Mouse (Mus musculus) lung, postnatal 25 days (tissue): ENCODE results near the gene Nelfe.
"Not testable (repeated sequence)": the region's sequence is repeated elsewhere in the genome, so short reads cannot be mapped to it uniquely, and the experiment has no call there.

Source experiments
- DNase-seq: peaks from one replicate; pipeline ENCODE4 v3.0.0; 2022; ENCODE audit warnings: low spot score

Nelfe gene

GRCm38 (mm10) chr17:34893072-34893824 is 43.1 kb downstream of the Nelfe start:
- no peak for DNase-seq

DNA sequence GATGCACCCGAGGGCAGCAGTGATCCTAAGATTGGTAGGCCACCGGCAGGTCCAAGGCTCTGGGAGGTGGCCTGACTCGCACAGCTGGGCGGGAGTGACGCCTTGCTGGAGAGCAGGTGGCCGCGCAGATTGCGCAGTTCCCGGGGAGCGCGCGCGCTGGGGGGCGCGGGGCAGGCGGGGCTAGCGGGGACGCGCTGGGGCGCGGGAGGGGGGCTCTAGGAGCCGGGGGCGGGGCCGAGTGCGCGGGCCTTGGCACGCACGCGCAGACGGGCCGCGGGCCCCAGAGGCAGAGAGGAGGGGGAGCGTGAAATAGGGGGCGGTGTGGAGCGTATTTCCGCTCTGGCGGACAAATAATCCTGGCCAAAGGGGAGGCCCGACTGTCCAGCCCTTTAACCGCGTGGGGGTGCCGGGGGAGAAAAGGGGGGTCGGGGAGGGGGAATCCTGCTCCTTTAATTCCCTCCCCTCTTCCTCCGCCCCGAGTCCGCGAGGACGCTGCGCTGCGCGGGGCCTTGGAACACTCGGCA is 43.9 kb downstream of the Nelfe start:
- peak; percentile 94 for DNase-seq

DNA sequence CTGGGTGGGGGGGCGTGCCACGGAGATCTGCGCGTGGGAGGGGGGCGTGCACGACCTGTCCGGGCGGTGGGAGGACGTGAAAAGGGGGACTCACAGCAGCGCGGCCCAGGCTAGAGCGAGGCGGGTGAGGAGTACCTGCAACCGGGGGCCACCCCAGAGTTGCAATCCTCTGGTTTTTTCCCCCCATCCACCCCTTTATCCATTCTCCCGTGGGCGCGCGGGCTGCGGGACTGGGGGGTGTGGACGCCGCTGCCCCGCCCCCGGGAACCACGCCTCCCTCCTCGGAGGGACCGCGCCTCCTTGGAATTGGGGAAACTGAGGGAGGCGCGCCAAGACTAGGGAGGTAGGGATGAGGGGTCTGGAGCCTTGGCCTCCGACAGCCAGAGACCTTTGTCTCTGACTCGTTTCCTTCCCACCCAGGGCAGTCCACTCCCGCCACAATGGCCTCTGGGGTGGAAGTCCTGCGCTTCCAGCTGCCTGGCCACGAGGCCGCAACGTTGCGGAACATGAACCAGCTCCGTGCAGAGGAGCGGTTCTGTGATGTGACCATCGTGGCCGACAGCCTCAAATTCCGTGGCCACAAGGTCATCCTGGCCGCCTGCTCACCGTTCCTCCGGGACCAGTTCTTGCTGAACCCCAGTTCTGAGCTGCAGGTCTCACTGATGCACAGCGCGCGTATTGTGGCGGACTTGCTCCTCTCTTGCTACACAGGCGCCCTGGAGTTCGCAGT is 44.8 kb downstream of the Nelfe start:
- peak; percentile 20 for DNase-seq

- DNase-seq = no peak
These were observed 45.5 kb downstream of the Nelfe start for GRCm38 (mm10) chr17:34895724-34896123.

DNA sequence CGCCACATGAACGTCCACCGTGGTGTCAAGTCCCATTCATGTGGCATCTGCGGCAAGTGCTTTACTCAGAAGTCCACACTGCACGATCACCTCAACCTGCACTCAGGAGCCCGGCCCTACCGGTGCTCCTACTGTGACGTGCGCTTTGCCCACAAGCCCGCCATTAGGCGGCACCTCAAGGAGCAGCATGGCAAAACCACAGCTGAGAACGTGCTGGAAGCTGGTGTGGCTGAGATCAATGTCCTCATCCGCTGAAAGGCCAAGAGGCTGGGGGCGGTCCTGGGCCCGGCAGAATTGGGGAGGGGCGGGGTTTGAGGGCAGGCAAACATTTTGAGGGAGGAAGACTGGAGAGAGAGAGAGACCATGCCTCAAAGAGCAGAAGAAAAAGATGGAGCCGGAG is 46.2 kb downstream of the Nelfe start:
- no peak for DNase-seq

DNA sequence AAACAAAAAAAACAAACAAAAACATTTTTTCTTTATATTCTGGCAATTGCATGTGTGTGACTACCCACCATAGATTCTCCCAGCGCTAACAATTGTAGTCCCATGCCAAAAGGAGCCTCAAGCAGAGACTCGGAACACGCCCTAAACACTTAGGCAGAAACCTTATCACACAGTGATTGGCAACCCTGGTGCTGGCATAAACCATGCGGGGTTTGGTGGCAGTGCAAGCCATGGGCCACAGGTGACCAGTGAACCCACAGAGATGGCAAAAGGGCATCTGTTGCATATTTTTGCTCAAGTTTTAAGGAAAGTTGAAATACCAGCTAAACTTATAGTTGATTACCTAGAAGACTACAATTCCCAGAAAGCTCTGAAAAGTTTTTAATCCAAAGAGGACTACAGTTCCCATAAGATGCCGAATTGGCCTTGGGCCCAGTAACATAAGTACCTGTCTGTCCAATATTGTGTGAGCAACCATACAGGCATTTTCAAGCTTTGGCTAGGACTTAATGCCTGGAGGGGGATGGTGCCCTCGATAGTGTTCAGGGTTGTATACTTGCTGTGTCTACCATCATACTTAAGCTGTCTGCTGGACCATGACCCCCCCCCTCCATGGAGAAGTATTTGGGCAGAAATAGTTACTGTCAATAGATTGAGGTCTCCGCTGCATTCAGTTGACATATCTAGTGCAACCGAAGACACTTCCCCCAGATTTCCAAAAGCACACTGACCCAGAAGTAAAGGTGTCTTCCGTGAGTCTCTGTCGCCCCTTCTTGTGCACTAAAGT is 47.4 kb downstream of the Nelfe start:
- peak; percentile 46 for DNase-seq

- peak; percentile 74 for DNase-seq
These were observed 48.0 kb downstream of the Nelfe start, which contains the start of the genes C2 and Ehmt2 for GRCm38 (mm10) chr17:34898160-34898586. C2 (minus strand) TSS chr17:34898265. Ehmt2 (plus strand) TSS chr17:34898469.

- DNase-seq = no peak
These were observed 48.5 kb downstream of the Nelfe start for GRCm38 (mm10) chr17:34898706-34899052.

DNA sequence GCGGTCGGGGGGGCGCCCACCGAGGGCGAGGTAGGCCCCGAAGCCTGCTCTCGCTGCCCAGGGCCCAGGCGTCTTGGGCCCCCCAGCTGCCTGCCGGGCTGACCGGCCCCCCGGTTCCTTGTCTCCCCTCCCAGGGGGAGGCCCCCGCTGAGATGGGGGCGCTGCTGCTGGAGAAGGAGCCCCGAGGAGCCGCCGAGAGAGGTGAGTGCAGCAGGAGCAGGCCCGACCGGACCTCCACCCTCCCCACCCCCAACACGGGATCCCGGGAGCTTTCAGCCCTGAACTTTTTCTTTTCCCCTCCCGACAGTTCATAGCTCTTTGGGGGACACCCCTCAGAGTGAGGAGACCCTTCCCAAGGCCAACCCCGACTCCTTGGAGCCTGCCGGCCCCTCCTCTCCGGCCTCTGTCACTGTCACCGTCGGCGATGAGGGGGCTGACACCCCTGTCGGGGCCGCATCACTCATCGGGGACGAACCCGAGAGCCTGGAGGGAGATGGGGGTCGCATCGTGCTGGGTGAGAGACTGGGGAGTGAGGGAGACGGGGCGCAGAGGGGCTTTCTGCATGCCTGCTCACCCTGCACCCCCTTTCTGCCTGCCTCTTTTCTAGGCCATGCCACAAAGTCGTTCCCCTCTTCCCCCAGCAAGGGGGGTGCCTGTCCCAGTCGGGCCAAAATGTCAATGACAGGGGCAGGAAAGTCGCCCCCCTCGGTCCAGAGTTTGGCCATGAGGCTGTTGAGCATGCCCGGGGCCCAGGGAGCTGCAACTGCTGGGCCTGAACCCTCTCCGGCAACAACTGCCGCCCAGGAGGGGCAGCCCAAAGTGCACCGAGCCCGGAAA is 49.1 kb downstream of the Nelfe start:
- DNase-seq = peak; percentile 28

DNA sequence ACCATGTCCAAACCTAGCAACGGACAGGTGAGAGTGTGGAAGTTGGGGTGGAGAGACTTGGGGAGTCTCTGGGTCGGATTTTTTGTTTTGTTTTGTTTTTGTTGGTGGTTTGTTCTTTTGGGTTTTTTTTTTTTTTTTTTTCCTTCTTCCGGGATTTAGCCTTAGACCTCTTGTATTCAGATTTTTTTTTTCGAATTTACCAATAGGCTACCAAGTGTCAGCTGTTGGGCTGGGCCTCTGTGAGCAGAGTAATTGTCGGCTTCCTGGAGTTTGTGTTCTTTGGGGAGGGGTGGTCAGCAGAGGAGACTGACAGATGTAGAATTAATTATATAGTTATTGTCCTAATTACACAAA is 49.7 kb downstream of the Nelfe start:
- DNase-seq = no peak

- not testable (repeated sequence) for DNase-seq
These were observed 50.6 kb downstream of the Nelfe start for GRCm38 (mm10) chr17:34900826-34901225.

DNA sequence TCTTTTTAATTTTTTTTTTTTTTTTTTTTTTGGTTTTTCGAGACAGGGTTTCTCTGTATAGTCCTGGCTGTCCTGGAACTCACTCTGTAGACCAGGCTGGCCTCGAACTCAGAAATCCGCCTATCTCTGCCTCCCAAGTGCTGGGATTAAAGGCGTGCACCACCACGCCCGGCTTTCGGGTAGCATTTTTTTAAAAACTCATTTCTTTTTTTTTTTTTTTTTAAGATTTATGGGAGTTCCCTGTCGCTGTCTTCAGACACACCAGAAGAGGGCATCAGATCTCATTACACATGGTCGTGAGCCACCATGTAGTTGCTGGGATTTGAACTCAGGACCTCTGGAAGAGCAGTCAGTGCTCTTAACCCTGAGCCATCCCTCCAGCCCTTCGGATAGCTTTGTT is 51.8 kb downstream of the Nelfe start:
- DNase-seq = not testable (repeated sequence)

- DNase-seq = no peak
These were observed 52.7 kb downstream of the Nelfe start for GRCm38 (mm10) chr17:34902895-34903294.
